Comparison of ENCODE assay signal across 21 mouse cellular contexts in the genomic region with DNA sequence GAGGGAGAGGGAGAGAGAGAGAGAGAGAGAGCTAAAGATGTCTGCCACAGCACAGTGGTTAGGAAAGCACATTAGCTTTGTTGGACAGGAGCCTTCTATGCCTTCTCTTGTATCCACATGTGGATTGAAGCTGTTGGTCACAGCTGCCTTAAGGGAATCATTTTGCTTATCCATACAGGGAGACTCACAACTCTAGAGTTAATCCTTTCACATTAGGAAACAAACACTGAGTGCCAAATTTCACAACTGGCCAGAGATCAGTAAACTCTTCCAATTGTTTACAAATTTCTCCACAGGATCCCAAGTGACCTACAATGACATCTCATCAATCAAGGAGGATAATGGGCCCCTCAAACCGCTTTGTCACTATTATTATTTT. TPM values are rescaled to one million over a fixed set of nuclear protein-coding genes. Genes with fewer than 3 reads are reported as not detected.
"Had no signal": no experiment of that assay in that cellular context is flagged by ENCODE, and none has a peak within 500 bp of the region (broad histone marks: within the 10 kb centered on the region; RNA-seq: fewer than 3 reads in every experiment).

No protein-coding gene starts in this region.

- H3K9ac ChIP-seq: kidney, embryonic 15.5 days; limb, embryonic 12.5 days; liver, embryonic 15.5 days; midbrain, embryonic 15.5 days; neural tube, embryonic 12.5 days had no signal

- H3K36me3 ChIP-seq: kidney, embryonic 15.5 days; limb, embryonic 12.5 days; liver, embryonic 15.5 days; midbrain, embryonic 15.5 days; neural tube, embryonic 12.5 days had no signal

- H3K9me3 ChIP-seq: kidney, embryonic 15.5 days; limb, embryonic 12.5 days; liver, embryonic 15.5 days; midbrain, embryonic 15.5 days; neural tube, embryonic 12.5 days had no signal

- H3K4me1 ChIP-seq: kidney, embryonic 15.5 days; liver, embryonic 15.5 days; megakaryocyte, embryonic 14.5 days; midbrain, embryonic 15.5 days had no signal

- DNase-seq: kidney, adult 2 months; kidney, postnatal 25 days; layer of hippocampus, adult 9-11 months; layer of hippocampus, postnatal 36 days; thymus, adult 2 months; thymus, postnatal 25 days had no signal

- H3K4me3 ChIP-seq: kidney, embryonic 15.5 days; limb, embryonic 12.5 days; liver, embryonic 15.5 days; megakaryocyte, embryonic 14.5 days; midbrain, embryonic 15.5 days; neural tube, embryonic 12.5 days had no signal

- H3K4me2 ChIP-seq: kidney, embryonic 15.5 days; limb, embryonic 12.5 days; liver, embryonic 11.5 days; liver, embryonic 15.5 days; midbrain, embryonic 11.5 days; midbrain, embryonic 15.5 days; neural tube, embryonic 12.5 days had no signal

- ATAC-seq: intestine, embryonic 16.5 days; midbrain, embryonic 15.5 days had no signal

- H3K27ac ChIP-seq: kidney, embryonic 15.5 days; liver, embryonic 15.5 days; macrophage; midbrain, embryonic 15.5 days; neural tube, embryonic 12.5 days had no signal

- H3K27me3 ChIP-seq: kidney, embryonic 15.5 days; limb, embryonic 12.5 days; liver, embryonic 15.5 days; megakaryocyte, embryonic 14.5 days; midbrain, embryonic 15.5 days; neural tube, embryonic 12.5 days had no signal

RNA-seq across cellular contexts. Expression of a gene that starts 0.6 kb away (rescaled TPM):
- total RNA-seq: layer of hippocampus, adult 18-20 months; layer of hippocampus, postnatal 36 days; monocyte, adult 5-6 weeks; neutrophil, adult 5-6 weeks had no signal
- polyA plus RNA-seq: kidney, adult 2 months; liver, embryonic 11.5 days; liver, embryonic 15.5 days; macrophage; midbrain, embryonic 11.5 days; midbrain, embryonic 15.5 days; testis, adult 2 months; thymus, adult 2 months; urinary bladder, adult 2 months had no signal
